Mouse (Mus musculus): Measurements from ENCODE around the gene Slc4a4.
A peak's percentile ranks its signal among the peaks of the same experiment; 100 is the strongest.
"Not testable (repeated sequence)": the region's sequence is repeated elsewhere in the genome, so short reads cannot be mapped to it uniquely, and the experiment has no call there.

Slc4a4 gene

GRCm38 (mm10) chr5:89087916-89088315 is 201.3 kb downstream of the Slc4a4 start:
- DNase-seq (ENCODE audit: low read depth), result no peak

DNA sequence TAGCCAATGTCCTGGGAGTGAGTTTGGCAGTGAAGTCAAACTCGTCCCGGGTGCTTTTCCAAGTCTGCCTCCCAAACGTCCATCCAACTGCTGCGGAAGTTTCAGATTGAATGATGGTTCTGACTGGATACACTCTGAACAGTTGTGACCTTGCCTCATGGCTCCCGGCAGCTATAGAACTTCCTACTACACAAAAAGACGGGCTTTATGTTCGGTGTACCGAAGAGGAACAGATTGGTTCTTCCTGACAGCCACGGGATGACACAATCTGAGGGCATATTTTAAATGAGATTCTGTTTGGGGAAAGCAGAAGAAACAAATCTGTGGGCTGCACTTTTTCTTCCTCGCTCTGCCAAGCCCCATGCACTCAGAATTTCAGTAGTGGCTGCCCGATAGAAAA is 201.8 kb downstream of the Slc4a4 start:
- no peak for DNase-seq (ENCODE audit: low read depth)

- no peak for DNase-seq (ENCODE audit: low read depth)
These were observed 203.5 kb downstream of the Slc4a4 start for GRCm38 (mm10) chr5:89090131-89090530.

GRCm38 (mm10) chr5:89096371-89096770 is 209.8 kb downstream of the Slc4a4 start:
- no peak for DNase-seq (ENCODE audit: low read depth)

DNA sequence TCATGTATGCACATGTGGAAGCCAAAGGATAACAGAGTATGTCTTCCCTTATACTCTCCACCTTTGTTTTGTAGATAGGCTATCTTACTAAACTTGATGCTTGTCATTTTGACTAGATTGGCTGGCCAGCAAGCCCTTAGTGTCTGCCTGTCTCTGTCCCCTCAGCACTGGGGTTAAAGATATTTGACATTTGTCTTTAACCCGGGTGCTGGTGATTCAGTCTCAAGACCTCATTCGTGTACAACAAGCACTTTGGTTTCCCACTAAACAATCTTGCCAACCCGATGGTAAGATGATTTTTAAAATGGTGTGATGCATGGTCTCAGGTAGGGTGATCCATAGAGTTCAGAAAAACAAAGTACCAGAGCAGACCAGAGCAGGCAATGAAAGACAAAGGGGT is 210.7 kb downstream of the Slc4a4 start:
- no peak for DNase-seq (ENCODE audit: low read depth)

GRCm38 (mm10) chr5:89098121-89098520 is 211.5 kb downstream of the Slc4a4 start:
- DNase-seq (ENCODE audit: low read depth), result no peak

DNA sequence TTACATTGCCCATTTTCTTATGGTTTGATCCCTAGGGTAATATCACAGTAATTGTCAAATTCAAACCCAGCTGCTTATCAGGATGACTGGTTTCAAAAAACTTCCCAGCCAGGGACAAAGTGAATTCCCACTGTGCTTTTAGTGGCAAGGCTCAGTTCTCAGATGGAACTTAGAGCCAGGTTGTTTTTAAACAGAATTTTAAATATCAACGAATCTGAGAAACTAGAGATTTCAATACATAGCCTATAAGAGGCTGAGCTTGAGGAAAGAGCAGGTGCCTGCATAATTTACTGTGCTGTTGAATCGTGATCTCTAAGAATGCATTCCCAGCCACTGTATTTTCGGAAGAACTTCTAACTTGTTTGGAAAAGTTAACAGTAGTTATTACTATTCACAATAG is 213.3 kb downstream of the Slc4a4 start:
- no peak for DNase-seq (ENCODE audit: low read depth)

- no peak for DNase-seq (ENCODE audit: low read depth)
These were observed 215.9 kb downstream of the Slc4a4 start for GRCm38 (mm10) chr5:89102560-89102959.

- DNase-seq (ENCODE audit: low read depth), result no peak
These were observed 218.7 kb downstream of the Slc4a4 start for GRCm38 (mm10) chr5:89105346-89105745.

DNA sequence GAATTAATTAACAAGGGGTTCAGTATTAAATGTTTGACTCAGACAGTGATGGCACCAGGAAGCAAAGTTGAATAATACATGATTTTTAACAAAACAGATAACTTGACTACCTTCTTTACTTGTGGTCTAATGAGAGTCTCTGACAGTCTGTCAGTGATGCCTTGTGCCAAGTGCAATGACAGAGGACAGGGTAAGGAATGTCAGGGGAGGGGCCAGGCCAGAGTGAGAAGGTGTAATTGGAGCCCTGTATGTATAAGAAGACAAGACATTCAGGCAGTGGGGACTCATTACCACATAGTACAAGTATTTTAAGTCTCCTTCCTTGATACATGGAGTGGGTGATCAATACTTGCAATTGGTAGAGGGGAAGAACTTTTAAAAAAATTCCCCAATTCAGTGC is 219.6 kb downstream of the Slc4a4 start:
- DNase-seq (ENCODE audit: low read depth), result no peak

- DNase-seq (ENCODE audit: low read depth), result no peak
These were observed 222.2 kb downstream of the Slc4a4 start for GRCm38 (mm10) chr5:89108809-89109208.

GRCm38 (mm10) chr5:89109832-89110231 is 223.2 kb downstream of the Slc4a4 start:
- no peak for DNase-seq (ENCODE audit: low read depth)

- not testable (repeated sequence) for DNase-seq (ENCODE audit: low read depth)
These were observed 225.4 kb downstream of the Slc4a4 start for GRCm38 (mm10) chr5:89111987-89112386.

- DNase-seq (ENCODE audit: low read depth), result no peak
These were observed 234.3 kb downstream of the Slc4a4 start for GRCm38 (mm10) chr5:89120881-89121280.

DNA sequence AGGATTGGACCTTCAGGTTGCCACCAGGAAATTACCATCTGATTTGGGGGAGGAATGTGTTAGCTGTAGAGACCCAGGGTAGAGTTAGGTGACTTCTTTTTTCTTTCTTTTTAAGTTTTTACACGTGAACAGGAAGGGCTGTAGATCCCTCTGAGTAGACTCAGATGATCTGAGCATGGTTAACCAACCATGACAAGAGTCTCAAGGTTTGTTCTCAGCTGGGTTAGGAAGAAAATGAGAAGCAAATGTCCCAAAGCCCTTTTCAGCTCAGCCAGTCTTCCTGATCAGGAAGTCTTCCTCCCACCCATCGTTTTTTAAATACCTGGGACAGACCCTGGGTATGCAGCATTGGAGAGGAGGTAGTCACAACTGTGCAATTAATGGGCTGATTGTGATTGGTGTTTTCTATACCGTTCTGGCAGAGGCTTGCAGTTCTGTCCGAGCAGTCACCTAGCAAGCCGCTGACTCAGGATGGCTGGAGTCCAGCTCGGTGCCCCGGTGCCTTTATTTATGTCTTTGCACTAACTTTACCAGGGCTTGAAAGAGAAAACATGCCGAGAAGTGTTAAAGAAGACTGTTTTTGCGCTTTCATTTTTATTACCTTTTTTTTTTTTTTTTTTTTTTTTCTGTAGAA is 236.8 kb downstream of the Slc4a4 start:
- DNase-seq (ENCODE audit: low read depth), result no peak

DNA sequence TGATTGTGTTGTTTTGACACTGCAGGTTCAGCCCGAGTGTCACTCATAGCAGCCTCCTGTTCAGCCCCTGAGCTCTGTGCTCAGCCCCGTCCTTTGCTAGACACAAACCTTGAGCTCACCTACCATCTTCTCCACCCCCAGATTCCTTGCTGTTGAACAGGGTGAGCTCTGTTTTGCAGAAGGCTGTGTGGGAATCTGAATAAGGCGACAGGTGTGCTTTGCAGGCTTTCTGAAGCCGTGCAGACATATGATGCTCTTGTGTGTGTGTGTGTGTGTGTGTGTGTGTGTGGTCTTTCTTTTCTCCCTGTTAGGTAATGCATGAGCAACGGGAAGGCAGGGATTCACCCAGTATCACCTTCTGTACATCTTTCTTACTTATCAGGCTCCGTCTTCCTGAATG is 241.6 kb downstream of the Slc4a4 start:
- DNase-seq (ENCODE audit: low read depth), result no peak

DNA sequence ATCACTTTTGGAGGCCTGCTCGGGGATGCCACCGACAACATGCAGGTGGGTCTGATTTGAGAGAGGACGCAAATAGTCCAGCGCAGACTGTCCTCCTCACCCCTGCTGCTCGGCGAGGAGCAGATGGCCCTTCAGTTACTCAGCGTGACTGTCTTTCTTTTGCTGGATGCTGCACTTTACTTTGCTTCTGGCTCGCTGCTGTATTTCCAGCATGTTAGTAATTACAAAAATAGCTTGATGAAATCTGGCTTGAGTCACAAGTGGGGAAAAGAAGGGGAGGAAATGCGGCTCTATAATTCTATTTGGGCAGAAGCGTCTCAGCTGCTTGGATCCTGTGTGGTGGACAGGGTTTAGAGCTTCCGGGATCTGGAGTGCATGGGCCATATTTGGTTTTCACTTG is 249.2 kb downstream of the Slc4a4 start:
- no peak for DNase-seq (ENCODE audit: low read depth)

DNA sequence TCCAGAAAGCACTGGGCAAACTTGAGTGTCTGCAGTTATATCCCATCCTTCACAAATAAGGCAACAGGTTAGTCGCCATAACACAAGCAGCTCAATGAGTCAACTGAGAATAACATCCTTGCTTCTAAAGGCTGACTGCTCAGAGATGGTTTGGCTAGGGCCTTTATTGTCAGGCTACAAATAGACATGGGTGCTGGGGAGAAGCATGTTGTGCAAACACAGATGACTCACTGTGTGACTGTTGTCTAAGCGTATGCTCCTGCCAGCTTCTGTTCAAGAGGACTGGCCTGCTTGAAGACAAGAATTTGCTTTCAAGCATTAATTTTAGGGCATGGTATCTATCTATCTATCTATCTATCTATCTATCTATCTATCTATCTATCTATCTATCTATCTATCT is 253.5 kb downstream of the Slc4a4 start:
- no peak for DNase-seq (ENCODE audit: low read depth)

DNA sequence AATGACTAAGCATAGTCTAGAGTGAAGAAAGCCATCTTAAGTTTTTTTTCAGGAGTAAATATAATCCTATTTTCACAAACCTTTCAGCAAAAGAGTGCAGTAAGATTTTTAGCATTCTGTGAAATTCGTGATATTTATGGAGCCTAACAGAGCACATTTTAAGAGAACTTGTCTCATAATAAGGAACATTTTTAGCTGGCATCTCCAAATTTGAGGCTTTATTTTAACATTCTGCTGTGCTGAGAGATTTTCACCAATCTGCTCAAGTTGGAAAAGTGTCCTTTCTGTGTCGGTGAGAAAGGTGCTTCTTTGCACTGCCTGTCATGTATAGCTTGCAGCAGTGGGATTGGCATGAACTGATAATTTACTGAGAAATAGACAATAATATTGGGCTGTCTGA is 255.1 kb downstream of the Slc4a4 start:
- no peak for DNase-seq (ENCODE audit: low read depth)

DNA sequence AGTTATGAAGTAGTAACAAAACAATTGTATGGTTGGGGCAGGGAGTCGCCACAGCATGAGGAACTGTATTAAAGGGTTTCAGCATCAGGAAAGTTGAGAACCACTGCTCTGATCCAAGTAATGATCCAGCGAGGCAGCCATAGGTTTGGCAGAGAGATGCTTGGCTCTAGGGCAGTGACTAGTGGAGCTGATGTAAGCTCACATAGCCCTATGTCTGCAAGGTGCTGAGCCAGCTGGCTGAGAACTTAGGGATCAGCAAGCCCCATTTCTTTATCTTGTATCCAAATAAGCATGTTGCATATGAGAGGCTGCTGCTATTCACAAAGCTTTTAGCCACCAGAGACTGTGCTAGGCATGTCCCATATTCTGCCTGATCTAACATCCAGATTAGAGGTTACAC is 259.7 kb downstream of the Slc4a4 start:
- DNase-seq (ENCODE audit: low read depth), result no peak

GRCm38 (mm10) chr5:89147282-89147790 is 260.7 kb downstream of the Slc4a4 start:
- DNase-seq (ENCODE audit: low read depth), result peak; percentile 3

- no peak for DNase-seq (ENCODE audit: low read depth)
These were observed 262.9 kb downstream of the Slc4a4 start for GRCm38 (mm10) chr5:89149436-89150040.

- no peak for DNase-seq (ENCODE audit: low read depth)
These were observed 264.5 kb downstream of the Slc4a4 start for GRCm38 (mm10) chr5:89151076-89151475.

All from c-Kit-positive CD71-negative TER-119-negative erythroid progenitor cells, embryonic 14.5 days (primary cell).